Mouse (Mus musculus): ENCODE measurements at regions not wholly inside any gene's neighbourhood (a gene's known extent, or its start where the extent isn't known, plus 50 kb on each side); places are given as distances from the start of the nearest gene placed in this dataset.
A peak's percentile ranks its signal among the peaks of the same experiment; 100 is the strongest.

GRCm38 (mm10) chr5:134009843-134010242 lies 89.7 kb upstream of the Castor2 start:
- ATAC-seq: no peak
- Histone ChIP-seq H3K4me2 (replicated peaks; ENCODE audit: low read depth) (no peak overlapping the region), H3K27me3 (replicated peaks; ENCODE audit: control insufficient read depth, insufficient read depth, low read length) (no peaks in the 10 kb centered on the region), H3K4me3 (ENCODE audit: low read depth, low read length) (no peak overlapping the region), H3K9ac (ENCODE audit: low read depth, low read length) (no peak overlapping the region), H3K36me3 (ENCODE audit: control insufficient read depth, insufficient read depth) (no peaks in the 10 kb centered on the region), H3K27ac (ENCODE audit: low read depth, low read length) (no peak overlapping the region), H3K9me3 (ENCODE audit: control insufficient read depth) (no peaks in the 10 kb centered on the region), H3K4me1 (replicated peaks; ENCODE audit: control insufficient read depth, insufficient read depth, low read length) (no peaks in the 10 kb centered on the region)
- TF ChIP-seq CTCF (IDR thresholded peaks at IDR 0.05; ENCODE audit: low read depth): no peak
- 87% methylated on average over 14 of the region's 14 CpGs for WGBS

- Histone ChIP-seq H3K9me3 (ENCODE audit: control insufficient read depth) (0 out of 2 replicates have a peak, but pooled peaks cover 4% of the 10 kb centered on the region), H3K36me3 (ENCODE audit: control insufficient read depth, insufficient read depth) (no peaks in the 10 kb centered on the region), H3K4me3 (ENCODE audit: low read depth, low read length) (no peak overlapping the region), H3K4me2 (replicated peaks; ENCODE audit: low read depth) (no peak overlapping the region), H3K9ac (ENCODE audit: low read depth, low read length) (no peak overlapping the region), H3K27me3 (replicated peaks; ENCODE audit: control insufficient read depth, insufficient read depth, low read length) (no peaks in the 10 kb centered on the region), H3K4me1 (replicated peaks; ENCODE audit: control insufficient read depth, insufficient read depth, low read length) (no peaks in the 10 kb centered on the region), H3K27ac (ENCODE audit: low read depth, low read length) (no peak overlapping the region)
- TF ChIP-seq CTCF (IDR thresholded peaks at IDR 0.05; ENCODE audit: low read depth): no peak
- peak; percentile 84 for ATAC-seq
- 11% methylated on average over 3 of the region's 3 CpGs for WGBS
These were observed 92.3 kb upstream of the Castor2 start for GRCm38 (mm10) chr5:134007127-134007771.

- no peaks in the 10 kb centered on the region for H3K4me1 ChIP-seq (replicated peaks; ENCODE audit: control insufficient read depth, insufficient read depth, low read length)
- H3K27ac ChIP-seq (ENCODE audit: low read depth, low read length): no peak overlapping the region
- peak; percentile 97 for TF ChIP-seq CTCF (IDR thresholded peaks at IDR 0.05; ENCODE audit: low read depth)
- no peak overlapping the region for H3K9ac ChIP-seq (ENCODE audit: low read depth, low read length)
- peak overlapping the region; percentile 50 for H3K4me2 ChIP-seq (replicated peaks; ENCODE audit: low read depth)
- no peaks in the 10 kb centered on the region for H3K27me3 ChIP-seq (replicated peaks; ENCODE audit: control insufficient read depth, insufficient read depth, low read length)
- WGBS: 14% methylated on average over 14 of the region's 14 CpGs
- H3K9me3 ChIP-seq (ENCODE audit: control insufficient read depth): 0 out of 2 replicates have a peak, but pooled peaks cover 4% of the 10 kb centered on the region
- H3K4me3 ChIP-seq (ENCODE audit: low read depth, low read length): no peak overlapping the region; the same call in 1 of the 2 replicates
- peak; percentile 90 for ATAC-seq
- no peaks in the 10 kb centered on the region for H3K36me3 ChIP-seq (ENCODE audit: control insufficient read depth, insufficient read depth)
These were observed 92.9 kb upstream of the Castor2 start for GRCm38 (mm10) chr5:134006470-134007126.

GRCm38 (mm10) chr5:134006001-134006400 lies 93.5 kb upstream of the Castor2 start:
- no peaks in the 10 kb centered on the region for H3K4me1 ChIP-seq (replicated peaks; ENCODE audit: control insufficient read depth, insufficient read depth, low read length)
- H3K4me2 ChIP-seq (replicated peaks; ENCODE audit: low read depth): no peak overlapping the region
- no peaks in the 10 kb centered on the region for H3K36me3 ChIP-seq (ENCODE audit: control insufficient read depth, insufficient read depth)
- H3K9ac ChIP-seq (ENCODE audit: low read depth, low read length): no peak overlapping the region
- no peak for TF ChIP-seq CTCF (IDR thresholded peaks at IDR 0.05; ENCODE audit: low read depth)
- no peak overlapping the region for H3K4me3 ChIP-seq (ENCODE audit: low read depth, low read length)
- 72% methylated on average over 3 of the region's 3 CpGs for WGBS
- H3K27me3 ChIP-seq (replicated peaks; ENCODE audit: control insufficient read depth, insufficient read depth, low read length): no peaks in the 10 kb centered on the region
- no peak for ATAC-seq
- 0 out of 2 replicates have a peak, but pooled peaks cover 4% of the 10 kb centered on the region for H3K9me3 ChIP-seq (ENCODE audit: control insufficient read depth)
- H3K27ac ChIP-seq (ENCODE audit: low read depth, low read length): no peak overlapping the region

- no peak overlapping the region for H3K4me3 ChIP-seq (ENCODE audit: low read depth, low read length)
- H3K9ac ChIP-seq (ENCODE audit: low read depth, low read length): no peak overlapping the region
- no peak for ATAC-seq
- H3K27me3 ChIP-seq (replicated peaks; ENCODE audit: control insufficient read depth, insufficient read depth, low read length): no peaks in the 10 kb centered on the region
- H3K4me1 ChIP-seq (replicated peaks; ENCODE audit: control insufficient read depth, insufficient read depth, low read length): no peaks in the 10 kb centered on the region
- 0 out of 2 replicates have a peak, but pooled peaks cover 4% of the 10 kb centered on the region for H3K9me3 ChIP-seq (ENCODE audit: control insufficient read depth)
- H3K27ac ChIP-seq (ENCODE audit: low read depth, low read length): no peak overlapping the region
- no peak overlapping the region for H3K4me2 ChIP-seq (replicated peaks; ENCODE audit: low read depth)
- no peaks in the 10 kb centered on the region for H3K36me3 ChIP-seq (ENCODE audit: control insufficient read depth, insufficient read depth)
- no peak for TF ChIP-seq CTCF (IDR thresholded peaks at IDR 0.05; ENCODE audit: low read depth)
- WGBS: 22% methylated on average over 3 of the region's 3 CpGs
These were observed 99.4 kb upstream of the Castor2 start for GRCm38 (mm10) chr5:134000100-134000499.

GRCm38 (mm10) chr5:133999698-134000097 lies 99.8 kb upstream of the Castor2 start:
- whole genome bisulfite sequencing: 30% methylated on average over 5 of the region's 5 CpGs
- Histone ChIP-seq H3K4me1 (replicated peaks; ENCODE audit: control insufficient read depth, insufficient read depth, low read length) (no peaks in the 10 kb centered on the region), H3K4me3 (ENCODE audit: low read depth, low read length) (no peak overlapping the region), H3K4me2 (replicated peaks; ENCODE audit: low read depth) (no peak overlapping the region), H3K36me3 (ENCODE audit: control insufficient read depth, insufficient read depth) (no peaks in the 10 kb centered on the region), H3K9me3 (ENCODE audit: control insufficient read depth) (0 out of 2 replicates have a peak, but pooled peaks cover 3% of the 10 kb centered on the region), H3K9ac (ENCODE audit: low read depth, low read length) (no peak overlapping the region), H3K27ac (ENCODE audit: low read depth, low read length) (no peak overlapping the region), H3K27me3 (replicated peaks; ENCODE audit: control insufficient read depth, insufficient read depth, low read length) (no peaks in the 10 kb centered on the region)
- ATAC-seq: no peak
- TF ChIP-seq CTCF (IDR thresholded peaks at IDR 0.05; ENCODE audit: low read depth): no peak
